Mouse (Mus musculus) liver, postnatal 0 days (tissue): Measurements from ENCODE around the gene Gm44502.

ENCODE experiments used
- CTCF ChIP-seq: sonication (generic); IDR thresholded peaks from 2 replicates; pipeline ENCODE4 v1.5.1; 2016; ENCODE audit warnings: antibody characterized with exemption, low read depth
- EP300 ChIP-seq: IDR thresholded peaks from 2 replicates; pipeline ENCODE4 v1.6.1; 2016; ENCODE audit warnings: antibody characterized with exemption, low read depth, mild to moderate bottlenecking

DNA sequence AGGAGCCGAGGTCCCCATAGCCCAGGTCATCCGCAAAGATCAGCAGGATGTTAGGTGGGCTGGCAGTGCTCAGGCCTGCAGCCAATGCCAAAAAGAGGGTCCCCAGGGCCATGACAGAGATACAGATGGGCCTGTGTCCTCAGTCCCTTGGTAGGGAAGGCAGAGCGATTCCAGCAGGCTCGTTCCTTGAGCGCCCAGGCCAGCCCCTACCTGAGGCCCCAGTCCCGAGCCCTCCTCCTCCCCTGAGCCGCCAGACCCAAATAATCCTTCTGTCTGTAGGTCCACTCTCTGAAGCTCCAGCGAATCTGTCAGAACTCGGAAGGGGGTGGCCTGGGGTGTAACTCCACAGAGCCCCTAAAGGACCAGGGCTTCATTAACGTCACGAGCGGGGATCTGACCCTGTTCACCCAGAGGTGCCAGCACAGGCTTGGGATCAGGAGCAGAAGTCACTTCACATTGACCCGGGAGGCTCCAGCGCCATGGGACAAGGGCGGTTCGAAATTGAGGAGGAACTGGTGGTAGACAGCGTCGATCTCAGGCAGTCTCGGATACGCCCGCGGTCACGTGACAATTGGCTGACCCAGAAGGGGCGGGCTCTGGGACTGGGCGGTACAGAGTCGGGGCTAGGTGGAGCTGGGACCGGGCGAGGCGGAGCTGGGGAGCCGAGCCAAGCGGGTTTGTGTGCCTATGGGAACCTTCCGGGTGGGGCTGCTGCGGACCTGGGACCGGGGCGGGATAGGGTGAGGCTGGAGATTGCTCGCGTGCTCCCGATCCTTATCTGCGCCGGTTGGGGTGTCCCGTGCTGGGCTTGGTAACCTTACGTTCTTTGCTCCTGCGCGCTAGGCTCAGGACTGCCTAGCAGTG, 46.3 kb upstream of the Gm44502 start:
- TF ChIP-seq CTCF (no peak), EP300 (no peak)
